Mouse (Mus musculus): ENCODE measurements at regions not wholly inside any gene's neighbourhood (a gene's known extent, or its start where the extent isn't known, plus 50 kb on each side); places are given as distances from the start of the nearest gene placed in this dataset.

- no peak for ATAC-seq (replicated peaks; ENCODE audit: insufficient number of reproducible peaks, low FRiP score, low TSS enrichment)
- H3K36me3 ChIP-seq (ENCODE audit: control insufficient read depth, insufficient read depth, low read length): no peaks in the 10 kb centered on the region
- no peak overlapping the region for H3K9ac ChIP-seq (ENCODE audit: low read depth, low read length)
- H3K4me1 ChIP-seq (ENCODE audit: control insufficient read depth, insufficient read depth, low read length): no peaks in the 10 kb centered on the region
- no peaks in the 10 kb centered on the region for H3K9me3 ChIP-seq (replicated peaks; ENCODE audit: control insufficient read depth, low read length)
- no peak overlapping the region for H3K4me2 ChIP-seq
- no peak overlapping the region for H3K4me3 ChIP-seq (ENCODE audit: low read depth, low read length)
- no peaks in the 10 kb centered on the region for H3K27me3 ChIP-seq (ENCODE audit: control insufficient read depth, insufficient read depth, low read length)
- no peak overlapping the region for H3K27ac ChIP-seq (ENCODE audit: low read depth, low read length)
Observed at GRCm38 (mm10) chr3:21149618-21150017, 782.6 kb upstream of the Agtr1b start.

- ATAC-seq (replicated peaks; ENCODE audit: insufficient number of reproducible peaks, low FRiP score, low TSS enrichment): no peak
- no peak overlapping the region for H3K4me3 ChIP-seq (ENCODE audit: low read depth, low read length)
- 78% methylated on average over 1 of the region's 1 CpGs for WGBS (ENCODE audit: insufficient replicate concordance)
- H3K27ac ChIP-seq (ENCODE audit: low read depth, low read length): no peak overlapping the region
- no peaks in the 10 kb centered on the region for H3K36me3 ChIP-seq (ENCODE audit: control insufficient read depth, insufficient read depth, low read length)
- H3K4me2 ChIP-seq: no peak overlapping the region
- no peaks in the 10 kb centered on the region for H3K9me3 ChIP-seq (replicated peaks; ENCODE audit: control insufficient read depth, low read length)
- H3K4me1 ChIP-seq (ENCODE audit: control insufficient read depth, insufficient read depth, low read length): no peaks in the 10 kb centered on the region
- H3K27me3 ChIP-seq (ENCODE audit: control insufficient read depth, insufficient read depth, low read length): no peaks in the 10 kb centered on the region
- H3K9ac ChIP-seq (ENCODE audit: low read depth, low read length): no peak overlapping the region
Observed at GRCm38 (mm10) chr3:21128821-21129504, 762.0 kb upstream of the Agtr1b start.

GRCm38 (mm10) chr3:21126191-21126590 is 759.2 kb upstream of the Agtr1b start:
- no peak overlapping the region for H3K9ac ChIP-seq (ENCODE audit: low read depth, low read length)
- no peaks in the 10 kb centered on the region for H3K36me3 ChIP-seq (ENCODE audit: control insufficient read depth, insufficient read depth, low read length)
- H3K27me3 ChIP-seq (ENCODE audit: control insufficient read depth, insufficient read depth, low read length): no peaks in the 10 kb centered on the region
- H3K27ac ChIP-seq (ENCODE audit: low read depth, low read length): no peak overlapping the region
- no peak overlapping the region for H3K4me3 ChIP-seq (ENCODE audit: low read depth, low read length)
- H3K4me2 ChIP-seq: no peak overlapping the region
- no peaks in the 10 kb centered on the region for H3K4me1 ChIP-seq (ENCODE audit: control insufficient read depth, insufficient read depth, low read length)
- no peak for ATAC-seq (replicated peaks; ENCODE audit: insufficient number of reproducible peaks, low FRiP score, low TSS enrichment)
- H3K9me3 ChIP-seq (replicated peaks; ENCODE audit: control insufficient read depth, low read length): no peaks in the 10 kb centered on the region

GRCm38 (mm10) chr3:21118164-21118902 is 751.4 kb upstream of the Agtr1b start:
- Histone ChIP-seq H3K27ac (ENCODE audit: low read depth, low read length) (no peak overlapping the region), H3K4me1 (ENCODE audit: control insufficient read depth, insufficient read depth, low read length) (no peaks in the 10 kb centered on the region), H3K36me3 (ENCODE audit: control insufficient read depth, insufficient read depth, low read length) (no peaks in the 10 kb centered on the region), H3K9me3 (replicated peaks; ENCODE audit: control insufficient read depth, low read length) (no peaks in the 10 kb centered on the region), H3K4me3 (ENCODE audit: low read depth, low read length) (no peak overlapping the region), H3K27me3 (ENCODE audit: control insufficient read depth, insufficient read depth, low read length) (no peaks in the 10 kb centered on the region), H3K9ac (ENCODE audit: low read depth, low read length) (no peak overlapping the region), H3K4me2 (no peak overlapping the region)
- ATAC-seq (replicated peaks; ENCODE audit: insufficient number of reproducible peaks, low FRiP score, low TSS enrichment): no peak
- WGBS (ENCODE audit: insufficient replicate concordance): 55% methylated on average over 1 of the region's 1 CpGs

GRCm38 (mm10) chr3:21111735-21112518 is 745.0 kb upstream of the Agtr1b start:
- no peak for ATAC-seq (replicated peaks; ENCODE audit: insufficient number of reproducible peaks, low FRiP score, low TSS enrichment)
- no peak overlapping the region for H3K9ac ChIP-seq (ENCODE audit: low read depth, low read length)
- 0 out of 2 replicates have a peak, but pooled peaks cover 4% of the 10 kb centered on the region for H3K4me1 ChIP-seq (ENCODE audit: control insufficient read depth, insufficient read depth, low read length)
- H3K4me3 ChIP-seq (ENCODE audit: low read depth, low read length): no peak overlapping the region
- 51% methylated on average over 1 of the region's 1 CpGs for WGBS (ENCODE audit: insufficient replicate concordance)
- H3K27me3 ChIP-seq (ENCODE audit: control insufficient read depth, insufficient read depth, low read length): no peaks in the 10 kb centered on the region
- H3K27ac ChIP-seq (ENCODE audit: low read depth, low read length): no peak overlapping the region
- no peaks in the 10 kb centered on the region for H3K36me3 ChIP-seq (ENCODE audit: control insufficient read depth, insufficient read depth, low read length)
- no peaks in the 10 kb centered on the region for H3K9me3 ChIP-seq (replicated peaks; ENCODE audit: control insufficient read depth, low read length)
- no peak overlapping the region for H3K4me2 ChIP-seq

- no peak overlapping the region for H3K4me3 ChIP-seq (ENCODE audit: low read depth, low read length)
- no peak overlapping the region for H3K4me2 ChIP-seq
- H3K4me1 ChIP-seq (ENCODE audit: control insufficient read depth, insufficient read depth, low read length): no peaks in the 10 kb centered on the region
- H3K9me3 ChIP-seq (replicated peaks; ENCODE audit: control insufficient read depth, low read length): no peaks in the 10 kb centered on the region
- H3K36me3 ChIP-seq (ENCODE audit: control insufficient read depth, insufficient read depth, low read length): no peaks in the 10 kb centered on the region
- no peak for ATAC-seq (replicated peaks; ENCODE audit: insufficient number of reproducible peaks, low FRiP score, low TSS enrichment)
- no peak overlapping the region for H3K27ac ChIP-seq (ENCODE audit: low read depth, low read length)
- H3K9ac ChIP-seq (ENCODE audit: low read depth, low read length): no peak overlapping the region
- H3K27me3 ChIP-seq (ENCODE audit: control insufficient read depth, insufficient read depth, low read length): no peaks in the 10 kb centered on the region
Observed at GRCm38 (mm10) chr3:21090206-21090605, 723.2 kb upstream of the Agtr1b start.

- ATAC-seq (replicated peaks; ENCODE audit: insufficient number of reproducible peaks, low FRiP score, low TSS enrichment): no peak
- H3K27me3 ChIP-seq (ENCODE audit: control insufficient read depth, insufficient read depth, low read length): no peaks in the 10 kb centered on the region
- H3K36me3 ChIP-seq (ENCODE audit: control insufficient read depth, insufficient read depth, low read length): no peaks in the 10 kb centered on the region
- no peak overlapping the region for H3K4me2 ChIP-seq
- H3K9ac ChIP-seq (ENCODE audit: low read depth, low read length): no peak overlapping the region
- no peaks in the 10 kb centered on the region for H3K4me1 ChIP-seq (ENCODE audit: control insufficient read depth, insufficient read depth, low read length)
- no peak overlapping the region for H3K27ac ChIP-seq (ENCODE audit: low read depth, low read length)
- no peak overlapping the region for H3K4me3 ChIP-seq (ENCODE audit: low read depth, low read length)
- WGBS (ENCODE audit: insufficient replicate concordance): 74% methylated on average over 1 of the region's 1 CpGs
- H3K9me3 ChIP-seq (replicated peaks; ENCODE audit: control insufficient read depth, low read length): no peaks in the 10 kb centered on the region
Observed at GRCm38 (mm10) chr3:21086426-21086825, 719.4 kb upstream of the Agtr1b start.

GRCm38 (mm10) chr3:21077548-21077947 is 710.6 kb upstream of the Agtr1b start:
- H3K9me3 ChIP-seq (replicated peaks; ENCODE audit: control insufficient read depth, low read length): no peaks in the 10 kb centered on the region
- no peak overlapping the region for H3K27ac ChIP-seq (ENCODE audit: low read depth, low read length)
- no peaks in the 10 kb centered on the region for H3K36me3 ChIP-seq (ENCODE audit: control insufficient read depth, insufficient read depth, low read length)
- H3K27me3 ChIP-seq (ENCODE audit: control insufficient read depth, insufficient read depth, low read length): no peaks in the 10 kb centered on the region
- no peak overlapping the region for H3K9ac ChIP-seq (ENCODE audit: low read depth, low read length)
- no peak overlapping the region for H3K4me2 ChIP-seq
- no peaks in the 10 kb centered on the region for H3K4me1 ChIP-seq (ENCODE audit: control insufficient read depth, insufficient read depth, low read length)
- H3K4me3 ChIP-seq (ENCODE audit: low read depth, low read length): no peak overlapping the region
- 78% methylated on average over 2 of the region's 2 CpGs for WGBS (ENCODE audit: insufficient replicate concordance)
- no peak for ATAC-seq (replicated peaks; ENCODE audit: insufficient number of reproducible peaks, low FRiP score, low TSS enrichment)
